Mouse (Mus musculus): ENCODE results near the gene Tacc3.

Gene Tacc3

GRCm38 (mm10) chr5:33652783-33653173, 5.2 kb upstream of the Tacc3 start:
- in situ Hi-C loops (cut with MboI, MseI): no loop called here

DNA sequence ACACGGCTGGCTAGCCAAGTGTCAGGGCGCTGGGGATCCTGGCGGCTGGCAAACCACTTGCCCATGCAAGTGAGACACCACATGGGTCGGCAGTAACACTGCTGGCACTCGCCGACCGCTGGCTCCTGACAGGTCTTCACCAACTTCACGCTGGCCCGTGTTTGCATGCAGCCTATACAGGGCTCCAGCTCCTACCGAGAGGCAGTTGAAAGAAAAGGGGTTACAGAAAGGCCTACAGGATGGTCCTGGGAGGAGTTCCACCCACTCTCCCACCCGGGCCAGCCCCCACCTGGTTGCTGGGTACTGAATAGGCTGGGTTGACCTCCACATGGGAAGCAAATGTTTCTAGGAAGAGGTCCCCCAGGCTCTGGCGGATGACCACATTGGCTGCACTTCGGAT, 3.5 kb upstream of the Tacc3 start:
- in situ Hi-C loops (cut with MboI, MseI): no loop called here

DNA sequence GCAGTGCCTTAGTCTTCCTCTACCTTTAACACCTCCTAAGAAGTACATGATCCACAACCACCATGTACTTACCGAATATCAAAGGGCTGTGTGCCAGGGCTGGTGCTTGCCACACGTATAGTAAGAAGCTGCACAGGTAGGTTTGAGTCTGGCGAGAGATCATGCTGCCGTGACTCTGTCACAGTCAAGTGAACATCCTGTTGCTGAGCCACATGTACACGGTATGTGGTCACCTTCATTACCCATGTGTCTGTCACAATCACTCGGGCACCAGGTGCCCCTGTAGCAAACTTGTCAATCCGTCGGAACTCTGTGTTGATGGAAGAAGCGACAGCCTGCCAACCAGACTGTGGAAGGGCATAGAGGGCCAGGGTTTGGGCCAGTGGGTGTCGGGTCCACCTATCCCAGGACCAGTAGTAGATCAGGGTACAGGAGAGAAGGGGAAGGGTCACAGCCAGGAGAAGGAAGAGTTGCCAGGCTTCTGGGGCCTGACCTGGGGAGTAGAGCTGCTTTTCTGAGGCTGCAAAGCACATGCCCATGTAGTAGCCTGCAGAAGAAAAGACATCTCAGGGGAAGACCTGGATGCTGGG, 2.6 kb upstream of the Tacc3 start:
- in situ Hi-C loops (cut with MboI, MseI): loop anchor here (5.0 kb wide), 1 partner anchor 33 kb away; no protein-coding TSS in a partner anchor

DNA sequence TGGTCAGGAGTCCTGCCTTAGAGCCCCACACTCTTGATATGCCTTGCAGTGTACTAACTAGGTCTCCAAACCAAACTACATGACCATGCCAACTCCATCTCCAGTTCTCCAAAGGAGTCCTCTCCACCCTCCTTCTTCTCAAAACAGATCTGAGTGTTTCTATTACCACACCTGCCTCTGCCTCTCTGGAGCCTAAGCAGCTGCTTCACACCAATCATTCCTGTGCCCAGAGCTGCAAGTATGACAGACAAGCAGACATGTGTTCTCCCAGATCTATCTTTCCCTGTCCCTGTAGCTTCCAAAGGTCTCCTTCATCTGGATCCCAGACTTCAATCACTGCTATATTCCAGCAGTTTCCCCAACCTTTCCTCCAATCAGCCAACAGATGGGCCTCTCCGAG, 1.2 kb upstream of the Tacc3 start:
- in situ Hi-C loops (cut with MboI, MseI): loop anchor here (5.0 kb wide), 1 partner anchor 34 kb away; no protein-coding TSS in a partner anchor

- in situ Hi-C loops (cut with MboI, MseI): loop anchor here (5.0 kb wide), 1 partner anchor 35 kb away; no protein-coding TSS in a partner anchor
Observed at GRCm38 (mm10) chr5:33657251-33657786, 609 bp upstream of the Tacc3 start.

DNA sequence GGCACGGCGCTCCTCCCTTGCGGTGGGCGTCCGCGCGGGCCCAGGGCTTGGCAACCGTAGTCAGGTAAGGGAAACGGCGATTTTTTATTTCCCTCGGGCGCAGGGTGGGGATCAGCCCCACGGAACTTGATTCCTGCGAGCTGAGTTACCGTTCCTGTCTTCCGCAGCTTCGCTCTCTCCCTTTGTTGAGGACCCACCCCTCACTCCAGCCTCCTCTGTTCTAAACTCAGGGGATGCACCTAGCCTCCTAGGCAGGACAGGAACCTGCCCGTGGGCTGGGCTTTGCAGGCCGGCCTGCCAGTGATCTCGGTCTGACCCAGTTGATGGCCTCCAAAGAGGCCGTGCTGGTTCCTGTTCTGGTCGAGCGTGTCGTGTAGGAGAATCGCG, 729 bp downstream of the Tacc3 start:
- in situ Hi-C loops (cut with MboI, MseI): loop anchor here (5.0 kb wide), 1 partner anchor 36 kb away; no protein-coding TSS in a partner anchor

- in situ Hi-C loops (cut with MboI, MseI): no loop called here
Observed at GRCm38 (mm10) chr5:33668223-33668622, 10.3 kb downstream of the Tacc3 start.

GRCm38 (mm10) chr5:33671659-33672058, 13.7 kb downstream of the Tacc3 start:
- in situ Hi-C loops (cut with MboI, MseI): loop anchor here (5.0 kb wide), 1 partner anchor 251 kb away; no protein-coding TSS in a partner anchor

- in situ Hi-C loops (cut with MboI, MseI): loop anchor here (5.0 kb wide), 1 partner anchor 248 kb away; no protein-coding TSS in a partner anchor
Observed at GRCm38 (mm10) chr5:33674439-33674838, 16.5 kb downstream of the Tacc3 start.

- in situ Hi-C loops (cut with MboI, MseI): no loop called here
Observed at GRCm38 (mm10) chr5:33675964-33676363, 18.0 kb downstream of the Tacc3 start.

GRCm38 (mm10) chr5:33678244-33678643, 20.3 kb downstream of the Tacc3 start:
- in situ Hi-C loops (cut with MboI, MseI): no loop called here

DNA sequence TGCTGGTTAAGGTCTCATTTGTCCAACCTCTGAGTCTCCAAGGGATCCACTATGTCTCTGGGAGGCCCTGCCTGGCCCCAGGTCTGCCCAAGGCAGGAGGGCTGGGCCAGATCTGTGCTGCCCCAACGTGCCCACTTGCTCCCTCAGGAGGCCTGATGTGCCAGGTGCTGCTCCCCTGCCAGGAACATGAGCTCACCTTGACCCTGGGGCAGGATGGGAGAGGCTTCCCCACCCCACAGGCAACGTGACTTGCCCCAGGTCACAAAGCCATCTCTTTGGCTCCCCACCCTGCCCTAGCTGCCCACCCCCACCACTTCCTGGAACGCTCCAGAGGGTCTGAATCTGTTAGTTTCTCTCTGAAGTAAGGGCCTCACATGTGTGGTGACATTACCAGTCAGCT, 23.1 kb downstream of the Tacc3 start:
- in situ Hi-C loops (cut with MboI, MseI): no loop called here

- in situ Hi-C loops (cut with MboI, MseI): no loop called here
Observed at GRCm38 (mm10) chr5:33681611-33682388, 23.9 kb downstream of the Tacc3 start.

- in situ Hi-C loops (cut with MboI, MseI): no loop called here
Observed at GRCm38 (mm10) chr5:33682963-33683362, 25.0 kb downstream of the Tacc3 start.

GRCm38 (mm10) chr5:33683897-33684652, 26.1 kb downstream of the Tacc3 start:
- in situ Hi-C loops (cut with MboI, MseI): no loop called here

- in situ Hi-C loops (cut with MboI, MseI): loop anchor here (5.0 kb wide), 1 partner anchor 47 kb away; no protein-coding TSS in a partner anchor
Observed at GRCm38 (mm10) chr5:33684932-33685331, 27.0 kb downstream of the Tacc3 start.

- in situ Hi-C loops (cut with MboI, MseI): loop anchor here (5.0 kb wide), 1 partner anchor 45 kb away; no protein-coding TSS in a partner anchor
Observed at GRCm38 (mm10) chr5:33687142-33687541, 29.2 kb downstream of the Tacc3 start.

DNA sequence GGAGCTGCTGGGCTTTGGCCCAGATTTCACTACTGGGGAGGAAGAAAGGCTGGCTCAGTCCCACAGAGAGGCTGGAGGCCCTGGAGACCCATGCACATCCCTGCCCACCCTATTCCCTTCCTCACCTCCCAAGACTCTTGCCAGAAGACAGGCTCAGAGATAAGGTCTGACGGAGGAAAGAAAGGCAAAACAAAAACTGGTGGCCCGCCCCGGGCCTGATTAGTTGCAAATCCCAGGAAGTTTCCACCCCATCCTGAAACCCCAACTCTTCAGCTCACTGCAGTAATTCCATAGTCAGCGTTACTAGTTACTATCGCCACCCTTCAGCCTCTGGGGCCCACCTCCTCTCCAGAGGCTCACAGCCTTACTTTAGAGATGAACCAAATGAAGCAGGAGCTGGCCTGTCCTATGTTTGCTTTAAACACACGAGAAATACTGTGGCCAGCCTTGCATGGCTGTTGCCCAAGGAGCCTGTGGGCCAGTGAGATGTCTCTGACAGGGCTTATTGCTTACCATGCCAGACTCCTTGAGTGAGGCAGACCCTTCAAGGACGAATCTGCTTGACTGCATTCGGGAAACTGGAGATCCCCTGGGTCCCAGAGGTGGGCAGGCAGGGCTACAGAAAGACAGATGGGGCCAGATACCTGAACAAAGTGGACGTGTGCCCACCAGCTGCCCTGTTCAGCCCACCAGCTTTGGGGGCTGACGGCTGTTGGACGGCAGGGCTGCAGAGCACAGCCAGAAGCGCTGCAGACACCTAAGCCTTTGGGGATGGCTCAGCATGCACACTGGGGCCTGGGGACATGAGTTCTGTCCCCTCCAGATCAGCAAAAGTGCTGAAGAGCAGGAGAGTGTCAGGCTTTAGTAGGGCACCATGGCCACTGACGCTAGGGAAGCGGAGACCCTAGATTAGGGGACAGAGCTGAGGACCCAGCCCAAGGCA, 30.6 kb downstream of the Tacc3 start:
- in situ Hi-C loops (cut with MboI, MseI): loop anchor here (5.0 kb wide), 1 partner anchor 44 kb away; no protein-coding TSS in a partner anchor

DNA sequence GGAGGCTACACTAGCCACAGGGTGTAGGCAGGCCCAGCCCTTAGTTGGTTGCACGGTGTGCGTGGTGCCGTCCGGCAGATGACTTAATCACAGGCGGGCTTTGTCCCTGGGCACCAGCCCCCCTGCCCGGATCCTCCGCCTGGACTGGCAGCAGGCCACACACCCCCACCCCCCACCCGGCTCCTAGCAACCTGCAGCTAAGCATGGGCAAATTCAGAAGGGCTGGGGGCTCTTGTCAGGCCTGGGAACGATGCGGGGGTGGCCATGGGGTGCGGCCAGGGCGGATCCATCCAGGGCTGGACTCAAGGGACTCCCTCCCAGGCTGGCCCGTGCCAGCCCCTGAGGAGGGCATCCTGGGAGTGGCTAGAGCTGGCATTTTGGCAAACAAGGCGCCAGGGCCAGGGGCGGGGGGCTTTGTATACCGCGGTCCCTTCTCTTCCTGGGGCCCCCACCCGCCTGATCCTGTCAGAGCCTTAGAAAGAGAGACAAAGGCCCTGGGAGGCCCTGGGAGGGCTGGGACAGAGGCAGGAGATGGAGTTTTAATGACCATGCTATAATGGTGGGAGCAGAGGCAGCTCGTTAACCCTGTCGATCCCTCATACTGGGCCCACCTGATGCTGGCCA, 31.4 kb downstream of the Tacc3 start:
- in situ Hi-C loops (cut with MboI, MseI): loop anchor here (5.0 kb wide), 1 partner anchor 43 kb away; no protein-coding TSS in a partner anchor

Data from regulatory T cell (primary cell).